Mouse (Mus musculus) embryonic fibroblast, embryonic 13.5 days (primary cell): Measurements from ENCODE around the gene Dab2ip.

ENCODE experiments used
- CTCF ChIP-seq: IDR thresholded peaks from 2 replicates; pipeline ENCODE4 v1.5.1; 2011; ENCODE audit warnings: mild to moderate bottlenecking, control low read depth, low read length, moderate library complexity, borderline replicate concordance; ENCODE audit not compliant: insufficient read depth
- POLR2A ChIP-seq: IDR thresholded peaks from 2 replicates; pipeline ENCODE4 v1.6.1; 2011; ENCODE audit warnings: low read depth, mild to moderate bottlenecking, control low read depth, low read length, moderate library complexity

- TF ChIP-seq CTCF (no peak), POLR2A (no peak)
Measured at GRCm38 (mm10) chr2:35565051-35565836, 7.2 kb downstream of the Dab2ip start.
